Mouse (Mus musculus) midbrain, embryonic 15.5 days (tissue): ENCODE measurements at regions not wholly inside any gene's neighbourhood (a gene's known extent, or its start where the extent isn't known, plus 50 kb on each side); places are given as distances from the start of the nearest gene placed in this dataset.
"Not testable (repeated sequence)": the region's sequence is repeated elsewhere in the genome, so short reads cannot be mapped to it uniquely, and the experiment has no call there.

Experiments used
- ATAC-seq: fragments of 200-750 bp; cut with Nextera tagmentation; replicated peaks from 2 replicates; pipeline ENCODE4 v1.8.0; 2017; ENCODE audit warnings: moderate TSS enrichment
- H3K27ac ChIP-seq: fragments of 300-500 bp; sonication (generic); 2 replicates; pipeline ENCODE4 v1.5.1; 2015; ENCODE audit warnings: mild to moderate bottlenecking, inconsistent platforms
- H3K27me3 ChIP-seq: fragments of 300-500 bp; sonication (generic); replicated peaks from 2 replicates; pipeline ENCODE4 v1.6.1; 2015; ENCODE audit warnings: inconsistent platforms
- H3K36me3 ChIP-seq: fragments of 300-500 bp; sonication (generic); replicated peaks from 2 replicates; pipeline ENCODE4 v1.6.1; 2015; ENCODE audit warnings: inconsistent platforms
- H3K4me1 ChIP-seq: fragments of 300-500 bp; sonication (generic); 2 replicates; pipeline ENCODE4 v1.6.1; 2015; ENCODE audit warnings: inconsistent platforms
- H3K4me2 ChIP-seq: fragments of 300-500 bp; sonication (generic); 2 replicates; pipeline ENCODE4 v1.6.1; 2015; ENCODE audit warnings: inconsistent platforms, mild to moderate bottlenecking, moderate library complexity
- H3K4me3 ChIP-seq: fragments of 300-500 bp; sonication (generic); 2 replicates; pipeline ENCODE4 v1.5.1; 2015; ENCODE audit warnings: mild to moderate bottlenecking, inconsistent platforms
- H3K9ac ChIP-seq: fragments of 300-500 bp; sonication (generic); 2 replicates; pipeline ENCODE4 v1.6.1; 2015; ENCODE audit warnings: mild to moderate bottlenecking, inconsistent platforms
- H3K9me3 ChIP-seq: fragments of 300-500 bp; sonication (generic); 2 replicates; pipeline ENCODE4 v1.6.1; 2016; ENCODE audit warnings: inconsistent platforms
- WGBS: fragments of 180-500 bp; shearing (Covaris S2); methylation state at CpG from one replicate; pipeline ENCODE4 v1.1.7; 2015; ENCODE audit warnings: mixed read lengths; 5-methylcytosine and 5-hydroxymethylcytosine counted together

DNA sequence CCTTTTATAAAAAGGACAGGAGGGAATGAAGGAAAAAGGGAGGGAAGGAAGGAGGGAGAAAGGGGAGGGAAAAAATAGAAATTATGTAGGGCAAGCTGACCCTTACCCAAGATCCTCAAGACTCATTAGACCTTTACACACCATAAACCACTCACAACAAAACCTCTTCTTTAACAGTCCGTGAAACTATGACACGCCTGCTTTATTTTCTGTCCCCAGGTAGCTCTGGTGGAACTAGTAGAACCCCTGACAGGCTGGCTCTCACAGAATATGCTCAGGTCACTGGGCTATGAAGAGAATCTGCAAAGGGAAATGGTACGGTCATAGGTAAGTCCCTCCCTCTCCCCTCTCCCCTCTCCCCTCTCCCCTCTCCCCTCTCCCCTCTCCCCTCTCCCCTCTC lies 188.8 kb downstream of the Rchy1 start:
- H3K4me2 ChIP-seq: no peak overlapping the region
- no peak overlapping the region for H3K27ac ChIP-seq
- ATAC-seq: no peak
- WGBS: 83% methylated on average over 3 of the region's 3 CpGs
- no peaks in the 10 kb centered on the region for H3K9me3 ChIP-seq
- no peaks in the 10 kb centered on the region for H3K36me3 ChIP-seq
- no peaks in the 10 kb centered on the region for H3K27me3 ChIP-seq
- H3K9ac ChIP-seq: no peak overlapping the region
- H3K4me1 ChIP-seq: no peaks in the 10 kb centered on the region
- H3K4me3 ChIP-seq: no peak overlapping the region

- H3K4me3 ChIP-seq: no peak overlapping the region
Measured at GRCm38 (mm10) chr5:91767886-91768285, 195.0 kb downstream of the Rchy1 start.

DNA sequence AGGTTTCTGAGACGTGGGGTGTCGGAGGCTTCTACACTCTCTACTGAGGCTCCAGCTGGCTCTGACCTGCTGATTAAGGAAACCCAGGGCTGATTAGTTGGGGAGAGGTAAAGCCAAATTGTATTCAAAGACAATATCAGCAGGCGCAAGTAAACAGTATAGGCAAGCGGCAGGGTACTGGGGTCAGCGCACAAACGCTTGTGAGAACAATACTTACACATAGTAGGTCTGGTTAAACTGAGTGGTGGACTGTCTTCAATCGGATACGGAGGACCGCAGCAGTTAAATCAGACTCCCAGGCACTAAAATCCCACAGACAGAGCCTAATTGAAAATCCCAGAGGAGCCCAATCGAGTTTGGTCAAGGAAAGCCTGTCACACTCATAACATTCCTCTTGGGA lies 195.8 kb downstream of the Rchy1 start:
- Histone ChIP-seq H3K4me3 (no peak overlapping the region), H3K27ac (no peak overlapping the region), H3K4me2 (no peak overlapping the region), H3K4me1 (0 out of 2 replicates have a peak, but pooled peaks cover 6% of the 10 kb centered on the region), H3K36me3 (no peaks in the 10 kb centered on the region), H3K9ac (no peak overlapping the region), H3K9me3 (no peaks in the 10 kb centered on the region), H3K27me3 (no peaks in the 10 kb centered on the region)
- ATAC-seq: no peak
- 64% methylated on average over 10 of the region's 10 CpGs for WGBS

More at GRCm38 (mm10) chr5:91767886-91768285, 195.0 kb downstream of the Rchy1 start:
- Histone ChIP-seq H3K9me3 (no peaks in the 10 kb centered on the region), H3K4me2 (no peak overlapping the region), H3K27ac (no peak overlapping the region), H3K4me1 (0 out of 2 replicates have a peak, but pooled peaks cover 6% of the 10 kb centered on the region), H3K27me3 (no peaks in the 10 kb centered on the region), H3K9ac (no peak overlapping the region), H3K36me3 (no peaks in the 10 kb centered on the region)
- 65% methylated on average over 7 of the region's 7 CpGs for WGBS
- 0 out of 2 replicates have a peak, but pooled peaks have one; percentile 22 for ATAC-seq

DNA sequence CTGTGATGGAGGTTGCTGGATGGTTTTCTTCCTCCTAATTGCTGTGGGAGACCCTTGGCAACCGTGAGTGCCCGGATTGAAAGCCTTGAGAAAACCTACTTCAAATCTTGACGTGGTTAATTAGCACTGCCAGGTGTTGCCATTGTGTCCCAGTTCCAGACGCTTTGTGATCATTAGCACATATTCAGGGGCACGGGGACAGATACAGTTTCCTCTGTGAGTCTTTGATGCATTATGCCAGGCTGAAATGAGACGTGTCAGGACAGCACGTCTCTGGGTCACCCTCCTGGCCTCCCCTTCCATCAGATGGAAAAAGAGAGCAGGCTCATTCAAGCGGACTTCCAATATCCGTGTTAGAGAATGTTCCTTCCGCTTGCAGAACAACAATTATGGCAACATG lies 198.2 kb downstream of the Rchy1 start:
- H3K9me3 ChIP-seq: no peaks in the 10 kb centered on the region
- no peak overlapping the region for H3K4me3 ChIP-seq
- H3K4me1 ChIP-seq: 0 out of 2 replicates have a peak, but pooled peaks cover 6% of the 10 kb centered on the region
- no peaks in the 10 kb centered on the region for H3K27me3 ChIP-seq
- peak; percentile 40; the same call in 1 of the 2 replicates for ATAC-seq
- H3K9ac ChIP-seq: no peak overlapping the region
- H3K27ac ChIP-seq: no peak overlapping the region
- no peak overlapping the region for H3K4me2 ChIP-seq
- 21% methylated on average over 10 of the region's 10 CpGs for WGBS
- H3K36me3 ChIP-seq: no peaks in the 10 kb centered on the region

DNA sequence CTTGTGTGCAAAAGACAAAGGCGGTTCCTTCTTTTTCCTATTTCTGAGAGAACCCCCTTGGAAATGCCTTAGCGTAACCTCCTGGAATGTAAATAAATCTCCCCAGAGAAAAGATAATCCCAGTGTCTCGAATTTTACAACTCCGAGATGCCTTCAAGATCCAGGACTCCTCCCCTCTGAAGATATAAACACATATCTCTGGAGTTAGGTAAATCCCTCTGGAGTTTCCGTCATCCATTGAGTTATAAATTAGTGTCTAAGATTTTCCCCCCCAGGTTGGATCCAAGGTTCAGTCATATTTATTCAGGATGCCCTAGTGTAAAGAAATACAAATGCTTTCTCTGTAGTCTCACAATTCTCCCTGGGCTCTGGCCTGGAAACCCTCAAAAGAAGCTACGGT lies 200.3 kb downstream of the Rchy1 start:
- WGBS: 69% methylated on average over 6 of the region's 6 CpGs

DNA sequence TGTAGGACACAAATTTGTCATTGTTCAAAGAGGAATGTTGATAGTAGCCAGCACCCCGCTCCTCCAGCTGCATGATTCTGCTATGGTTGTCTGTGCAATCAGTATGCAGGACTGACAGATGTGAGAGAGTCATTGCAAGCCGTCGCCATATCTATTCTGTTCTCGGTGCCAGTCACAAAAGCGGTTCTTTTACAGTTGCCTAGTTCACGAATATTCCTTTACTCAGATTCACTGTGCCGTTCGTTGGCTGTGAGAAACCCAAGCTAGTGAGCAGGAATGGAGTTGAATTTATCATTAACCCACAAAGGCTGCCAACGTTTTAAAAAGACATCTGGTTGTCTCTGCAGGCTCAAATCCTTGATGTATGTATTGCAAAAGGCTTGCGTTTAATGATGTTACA lies 206.9 kb downstream of the Rchy1 start:
- WGBS: 71% methylated on average over 10 of the region's 10 CpGs
- H3K4me2 ChIP-seq: no peak overlapping the region
- no peak for ATAC-seq

More for the DNA sequence above, 200.3 kb downstream of the Rchy1 start:
- H3K4me3 ChIP-seq: no peak overlapping the region
- H3K9me3 ChIP-seq: no peaks in the 10 kb centered on the region
- no peaks in the 10 kb centered on the region for H3K36me3 ChIP-seq
- no peak overlapping the region for H3K27ac ChIP-seq
- no peak for ATAC-seq
- H3K4me2 ChIP-seq: no peak overlapping the region
- no peaks in the 10 kb centered on the region for H3K27me3 ChIP-seq
- no peak overlapping the region for H3K9ac ChIP-seq
- H3K4me1 ChIP-seq: 0 out of 2 replicates have a peak, but pooled peaks cover 6% of the 10 kb centered on the region

DNA sequence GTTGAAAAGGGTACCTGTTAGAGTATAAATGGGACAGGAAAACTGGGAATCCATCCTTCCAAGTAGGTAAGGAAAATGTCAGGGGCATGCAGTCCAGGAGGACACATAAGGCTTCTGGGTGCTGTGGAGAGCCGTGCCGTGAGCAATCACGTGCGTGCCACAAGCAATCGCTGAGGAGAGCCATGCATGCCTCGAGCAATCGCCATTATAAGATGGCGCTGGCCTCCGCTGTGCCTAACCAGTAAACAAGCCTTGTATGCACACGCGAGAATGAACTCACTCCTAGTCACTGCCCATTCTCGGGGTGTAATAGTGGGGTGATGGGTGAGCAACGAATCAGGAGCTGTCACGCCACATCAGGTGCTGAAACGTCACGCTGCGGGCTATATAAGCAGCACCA lies 210.0 kb downstream of the Rchy1 start:
- not testable (repeated sequence) for H3K4me1 ChIP-seq, H3K27ac ChIP-seq, H3K4me2 ChIP-seq, H3K4me3 ChIP-seq, H3K27me3 ChIP-seq, H3K9ac ChIP-seq, H3K9me3 ChIP-seq, ATAC-seq, H3K36me3 ChIP-seq
- WGBS: 93% methylated on average over 17 of the region's 17 CpGs

More for the DNA sequence above, 206.9 kb downstream of the Rchy1 start:
- Histone ChIP-seq H3K9ac (no peak overlapping the region), H3K27me3 (no peaks in the 10 kb centered on the region), H3K4me1 (no peaks in the 10 kb centered on the region), H3K27ac (no peak overlapping the region), H3K4me3 (no peak overlapping the region), H3K9me3 (no peaks in the 10 kb centered on the region), H3K36me3 (no peaks in the 10 kb centered on the region)

DNA sequence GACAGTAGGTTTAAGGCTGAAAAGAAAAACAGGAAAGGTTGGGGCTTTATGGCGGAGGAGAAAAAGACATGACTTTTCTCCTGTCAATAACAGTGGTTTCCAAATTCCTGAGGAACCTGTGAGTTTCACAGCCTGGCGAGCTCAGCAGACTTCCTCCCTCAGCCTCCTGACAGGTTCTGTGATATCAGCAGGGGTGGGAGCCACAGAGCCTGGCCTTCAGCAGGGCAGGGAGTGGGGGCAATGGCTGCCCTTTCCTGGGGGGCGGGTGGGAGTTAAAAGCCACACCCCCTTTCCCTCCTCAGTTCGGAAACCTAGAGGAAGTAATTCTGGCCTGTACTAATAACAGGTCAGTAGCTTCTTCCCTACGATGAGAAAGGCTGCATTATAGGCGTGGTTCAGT lies 211.7 kb downstream of the Rchy1 start:
- Histone ChIP-seq H3K9ac (no peak overlapping the region), H3K27ac (no peak overlapping the region), H3K27me3 (no peaks in the 10 kb centered on the region), H3K9me3 (no peaks in the 10 kb centered on the region), H3K4me3 (no peak overlapping the region), H3K36me3 (no peaks in the 10 kb centered on the region), H3K4me1 (no peaks in the 10 kb centered on the region), H3K4me2 (no peak overlapping the region)
- no peak for ATAC-seq
- WGBS: 79% methylated on average over 6 of the region's 6 CpGs

GRCm38 (mm10) chr5:91746077-91746476 lies 216.8 kb downstream of the Rchy1 start:
- no peak overlapping the region for H3K27ac ChIP-seq
- no peak overlapping the region for H3K4me2 ChIP-seq
- no peaks in the 10 kb centered on the region for H3K27me3 ChIP-seq
- 69% methylated on average over 5 of the region's 5 CpGs for WGBS
- no peak overlapping the region for H3K9ac ChIP-seq
- no peaks in the 10 kb centered on the region for H3K36me3 ChIP-seq
- H3K4me3 ChIP-seq: no peak overlapping the region
- no peaks in the 10 kb centered on the region for H3K9me3 ChIP-seq
- no peak for ATAC-seq
- no peaks in the 10 kb centered on the region for H3K4me1 ChIP-seq

DNA sequence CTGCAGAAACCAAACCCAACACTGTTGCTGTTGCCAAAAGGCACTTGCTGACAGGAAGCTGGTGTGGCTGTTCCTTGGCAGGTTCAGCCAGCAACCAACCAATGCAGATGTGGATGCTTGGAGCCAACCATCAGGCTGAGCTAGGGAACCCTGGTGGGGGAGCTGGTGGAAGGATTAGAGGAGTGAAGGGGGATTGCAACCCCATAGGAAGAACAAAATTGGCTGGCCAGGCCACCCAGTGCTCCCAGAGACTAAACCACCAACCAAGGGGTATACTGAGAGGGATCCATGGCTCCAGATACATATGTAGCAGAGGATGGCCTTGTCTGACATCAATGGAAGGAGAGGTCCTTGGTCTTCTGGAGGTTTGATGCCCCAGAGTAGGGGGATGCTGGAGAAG lies 218.5 kb downstream of the Rchy1 start:
- Histone ChIP-seq H3K27ac (no peak overlapping the region), H3K9me3 (no peaks in the 10 kb centered on the region), H3K4me2 (no peak overlapping the region), H3K27me3 (no peaks in the 10 kb centered on the region), H3K4me1 (no peaks in the 10 kb centered on the region), H3K36me3 (no peaks in the 10 kb centered on the region), H3K9ac (no peak overlapping the region), H3K4me3 (no peak overlapping the region)
- no peak for ATAC-seq

DNA sequence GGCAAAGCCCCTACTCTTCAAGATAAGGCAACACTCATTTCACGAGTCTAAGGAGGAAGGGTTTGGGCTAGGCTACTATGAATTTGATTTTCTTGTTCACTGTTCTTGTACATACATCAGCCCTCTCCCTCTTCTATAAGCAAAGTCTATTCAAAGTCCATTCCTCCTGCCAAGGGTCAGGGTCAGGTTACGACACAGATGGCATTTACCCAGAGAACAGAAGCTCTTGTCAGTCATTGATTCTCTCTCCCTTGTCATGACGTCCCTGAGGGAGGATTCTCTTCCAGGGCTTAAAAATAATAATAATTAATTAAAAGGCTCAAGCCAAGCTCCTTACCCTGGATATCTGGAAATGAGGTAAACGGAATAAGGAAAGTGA lies 222.7 kb downstream of the Rchy1 start:
- Histone ChIP-seq H3K9ac (no peak overlapping the region), H3K9me3 (no peaks in the 10 kb centered on the region), H3K4me2 (no peak overlapping the region), H3K27ac (no peak overlapping the region), H3K36me3 (no peaks in the 10 kb centered on the region), H3K4me1 (no peaks in the 10 kb centered on the region), H3K4me3 (no peak overlapping the region), H3K27me3 (no peaks in the 10 kb centered on the region; the same call in 1 of the 2 replicates)
- no peak for ATAC-seq
- 43% methylated on average over 4 of the region's 4 CpGs for WGBS

DNA sequence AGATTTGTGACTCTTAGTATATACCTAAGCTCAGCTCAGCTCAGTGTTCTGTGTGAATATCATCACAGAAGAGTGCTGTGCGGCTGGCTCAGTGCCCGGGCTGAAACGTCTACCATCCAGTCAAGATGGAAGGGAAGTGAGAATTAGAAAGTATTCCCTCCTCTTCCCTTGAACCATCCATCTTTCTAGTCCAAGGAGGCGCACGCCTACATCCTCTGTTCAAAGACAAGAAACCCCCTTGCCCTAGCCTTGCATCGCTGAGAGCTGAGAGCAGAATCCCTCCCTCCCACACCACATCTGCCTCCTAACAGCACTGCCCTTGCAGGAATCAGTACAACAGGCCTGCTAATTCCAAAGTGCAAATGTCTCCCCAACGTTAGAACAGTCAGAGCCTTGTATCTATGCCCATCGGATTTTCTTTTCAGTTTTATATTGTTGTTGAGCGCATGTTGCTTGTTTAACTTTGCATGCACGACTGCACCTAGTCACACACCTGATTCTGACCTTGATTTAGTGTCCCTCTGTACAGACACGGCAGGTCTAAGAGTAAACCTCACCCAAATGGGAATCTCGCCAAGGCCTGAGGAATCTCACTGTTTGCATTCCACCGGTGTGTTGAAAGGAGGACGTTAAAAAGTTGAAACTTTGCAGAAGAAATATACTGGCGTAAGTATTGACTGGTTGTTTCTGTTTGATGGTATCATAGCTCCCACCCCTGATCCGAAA lies 222.2 kb downstream of the Parm1 start:
- H3K36me3 ChIP-seq: no peaks in the 10 kb centered on the region
- H3K27me3 ChIP-seq: no peaks in the 10 kb centered on the region; the same call in 1 of the 2 replicates
- H3K9me3 ChIP-seq: no peaks in the 10 kb centered on the region
- H3K4me2 ChIP-seq: no peak overlapping the region
- no peak overlapping the region for H3K27ac ChIP-seq
- no peak overlapping the region for H3K4me3 ChIP-seq
- WGBS: 78% methylated on average over 16 of the region's 16 CpGs
- ATAC-seq: no peak
- H3K9ac ChIP-seq: no peak overlapping the region
- no peaks in the 10 kb centered on the region for H3K4me1 ChIP-seq

DNA sequence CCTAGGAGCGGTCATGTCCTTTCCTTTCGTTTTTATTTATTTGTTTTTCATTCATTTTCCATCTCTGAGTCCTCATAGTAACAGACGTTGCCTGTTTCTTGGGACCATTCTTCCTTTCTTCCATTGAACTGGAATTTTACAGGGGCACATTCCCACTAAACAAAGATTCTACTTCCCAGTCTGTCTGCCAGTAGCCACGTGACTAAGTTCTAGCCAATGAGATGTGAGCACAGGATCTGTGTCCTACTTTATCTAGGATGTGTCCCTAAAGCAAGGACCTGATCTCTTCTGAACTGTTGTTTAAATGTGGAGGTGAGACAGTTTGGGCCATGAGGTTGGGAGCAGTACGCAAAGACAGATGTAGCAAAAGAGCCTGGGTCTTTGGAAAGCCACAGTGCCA lies 214.6 kb downstream of the Parm1 start:
- 83% methylated on average over 5 of the region's 5 CpGs for WGBS
- H3K4me2 ChIP-seq: no peak overlapping the region
- peaks cover 18% of the 10 kb centered on the region; the same call in 1 of the 2 replicates for H3K27me3 ChIP-seq
- no peak overlapping the region for H3K9ac ChIP-seq
- no peaks in the 10 kb centered on the region for H3K9me3 ChIP-seq
- H3K4me1 ChIP-seq: no peaks in the 10 kb centered on the region
- no peak for ATAC-seq
- no peak overlapping the region for H3K4me3 ChIP-seq
- no peak overlapping the region for H3K27ac ChIP-seq
- no peaks in the 10 kb centered on the region for H3K36me3 ChIP-seq
